Mouse (Mus musculus) adrenal gland, postnatal 36 days (tissue): ENCODE results near the gene Tex2. TPM values are rescaled to one million over a fixed set of nuclear protein-coding genes. Genes with fewer than 3 reads are reported as not detected.
A peak's percentile ranks its signal among the peaks of the same experiment; 100 is the strongest.
"Not testable (repeated sequence)": the region's sequence is repeated elsewhere in the genome, so short reads cannot be mapped to it uniquely, and the experiment has no call there.

Source experiments
- DNase-seq, 2 experiments: peaks; one replicate each; pipeline ENCODE4 v3.0.0; 2021; ENCODE audit warnings: mixed read lengths in 1 of 2
- total RNA-seq, 2 experiments: library from RNA; stranded (reverse); gene quantifications; 2 replicates each; pipeline ENCODE4 v1.2.3; 2021

Tex2 gene
- total RNA-seq, 2 experiments from 2014 or later: 52.3 to 54.4 TPM

- peak; percentile 63 to 65 for DNase-seq
These were observed 101.8 kb downstream of the Tex2 start for GRCm38 (mm10) chr11:106511236-106512005.

- no peak for DNase-seq
These were observed 105.6 kb downstream of the Tex2 start for GRCm38 (mm10) chr11:106507638-106508037.

GRCm38 (mm10) chr11:106506211-106506610 lies 107.0 kb downstream of the Tex2 start:
- no peak for DNase-seq

- no peak for DNase-seq
These were observed 109.1 kb downstream of the Tex2 start for GRCm38 (mm10) chr11:106504129-106504528.

- no peak for DNase-seq
These were observed 109.9 kb downstream of the Tex2 start for GRCm38 (mm10) chr11:106503425-106503717.

GRCm38 (mm10) chr11:106502631-106503424 lies 110.4 kb downstream of the Tex2 start:
- no peak for DNase-seq

- DNase-seq: no peak
These were observed 111.1 kb downstream of the Tex2 start for GRCm38 (mm10) chr11:106502159-106502505.

GRCm38 (mm10) chr11:106501308-106502158 lies 111.7 kb downstream of the Tex2 start:
- peak; percentile 79 to 81 for DNase-seq

- peak; percentile 91 to 93 for DNase-seq
These were observed 112.6 kb downstream of the Tex2 start for GRCm38 (mm10) chr11:106500393-106501307.

- peak in 1 of 2 experiments; percentile 23 for DNase-seq
These were observed 114.4 kb downstream of the Tex2 start for GRCm38 (mm10) chr11:106498739-106499379.

GRCm38 (mm10) chr11:106497926-106498325 lies 115.3 kb downstream of the Tex2 start:
- no peak for DNase-seq

GRCm38 (mm10) chr11:106497009-106497408 lies 116.2 kb downstream of the Tex2 start:
- DNase-seq: not testable (repeated sequence)

- no peak for DNase-seq
These were observed 120.1 kb downstream of the Tex2 start for GRCm38 (mm10) chr11:106492984-106493669.

- peak; percentile 62 to 73 for DNase-seq
These were observed 121.8 kb downstream of the Tex2 start for GRCm38 (mm10) chr11:106491393-106491792.

- DNase-seq: not testable (repeated sequence)
These were observed 122.6 kb downstream of the Tex2 start for GRCm38 (mm10) chr11:106490600-106490999.

- peak; percentile 42 to 46 for DNase-seq
These were observed 123.2 kb downstream of the Tex2 start for GRCm38 (mm10) chr11:106490057-106490456.

- DNase-seq: peak; percentile 41 to 59
These were observed 124.1 kb downstream of the Tex2 start for GRCm38 (mm10) chr11:106489036-106489693.

- DNase-seq: no peak
These were observed 125.1 kb downstream of the Tex2 start for GRCm38 (mm10) chr11:106488126-106488561.

- peak; percentile 97 to 98 for DNase-seq
These were observed 125.5 kb downstream of the Tex2 start, which contains the start of gene Ern1 for GRCm38 (mm10) chr11:106487733-106488115. Gene Ern1 (minus strand): TSS chr11:106487852.
